Mouse (Mus musculus) neural tube, embryonic 14.5 days (tissue): ENCODE results near the gene Tmprss9. TPM values are rescaled to one million over a fixed set of nuclear protein-coding genes. Genes with fewer than 3 reads are reported as not detected.

Source experiments
- ATAC-seq: fragments of 200-750 bp; cut with Nextera tagmentation; 2 replicates; pipeline ENCODE4 v1.8.0; 2017; ENCODE audit warnings: low read depth, mild to moderate bottlenecking, moderate TSS enrichment, moderate library complexity
- H3K27ac ChIP-seq: fragments of 300-500 bp; sonication (generic); 2 replicates; pipeline ENCODE4 v1.5.1; 2014; ENCODE audit warnings: low read depth, mild to moderate bottlenecking, control low read depth, low read length, moderate library complexity, mixed read lengths
- H3K27me3 ChIP-seq: fragments of 300-500 bp; sonication (generic); 2 replicates; pipeline ENCODE4 v1.6.1; 2014; ENCODE audit warnings: low read length; ENCODE audit not compliant: control insufficient read depth, insufficient read depth
- H3K36me3 ChIP-seq: fragments of 300-500 bp; sonication (generic); 2 replicates; pipeline ENCODE4 v1.6.1; 2014; ENCODE audit warnings: low read length, mixed read lengths; ENCODE audit not compliant: control insufficient read depth, insufficient read depth
- H3K4me1 ChIP-seq: fragments of 300-500 bp; sonication (generic); 2 replicates; pipeline ENCODE4 v1.6.1; 2014; ENCODE audit warnings: low read length; ENCODE audit not compliant: control insufficient read depth, insufficient read depth
- H3K4me2 ChIP-seq: fragments of 300-500 bp; sonication (generic); 2 replicates; pipeline ENCODE4 v1.6.1; 2014; ENCODE audit warnings: mild to moderate bottlenecking, low read depth, low read length, control low read depth
- H3K4me3 ChIP-seq: fragments of 300-500 bp; sonication (generic); 2 replicates; pipeline ENCODE4 v1.5.1; 2014; ENCODE audit warnings: low read depth, low read length, control low read depth, mixed read lengths
- H3K9ac ChIP-seq: fragments of 300-500 bp; sonication (generic); replicated peaks from 2 replicates; pipeline ENCODE4 v1.6.1; 2014; ENCODE audit warnings: low read depth, mild to moderate bottlenecking, control low read depth, low read length, mixed read lengths
- H3K9me3 ChIP-seq: fragments of 300-500 bp; sonication (generic); 2 replicates; pipeline ENCODE4 v1.6.1; 2016; ENCODE audit warnings: low read length; ENCODE audit not compliant: control insufficient read depth
- WGBS: fragments of 180-500 bp; shearing (Covaris S2); extraction: QIAGEN DNeasy Blood & Tissue Kit; methylation state at CpG from one replicate; pipeline ENCODE4 v1.1.7; 2014; 5-methylcytosine and 5-hydroxymethylcytosine counted together
- polyA plus RNA-seq: library from polyadenylated mRNA; unstranded; fragments of >200 nt; fragmentation: Nextera tagmentation; extraction: Ambion mirVana; gene quantifications from 2 replicates; pipeline ENCODE4 v1.2.1, GENCODE M21; 2014

The Tmprss9 gene
- polyA plus RNA-seq: 0.12 and 0.13 TPM in 2 replicates

GRCm38 (mm10) chr10:80871581-80871980, at the start of gene Tmprss9:
Gene Tmprss9, plus strand, starts transcription at chr10:80871848.
- Histone ChIP-seq H3K9ac (no peak within 1 kb of the TSS), H3K4me1 (no peaks in the 10 kb centered on the region), H3K27me3 (no peaks in the 10 kb centered on the region), H3K27ac (no peak within 1 kb of the TSS), H3K4me3 (no peak within 1 kb of the TSS), H3K4me2 (no peak within 1 kb of the TSS), H3K36me3 (peaks cover 11% of the 10 kb centered on the region; the same call in 1 of the 2 replicates), H3K9me3 (no peaks in the 10 kb centered on the region)
- no peak for ATAC-seq
- 30% methylated on average over 9 of the region's 9 CpGs for WGBS

- H3K4me2 ChIP-seq: no peak overlapping the region
- no peaks in the 10 kb centered on the region for H3K36me3 ChIP-seq
- H3K9ac ChIP-seq: no peak overlapping the region
- H3K27ac ChIP-seq: no peak overlapping the region
- H3K4me1 ChIP-seq: no peaks in the 10 kb centered on the region
- no peak overlapping the region for H3K4me3 ChIP-seq
- H3K9me3 ChIP-seq: no peaks in the 10 kb centered on the region
- no peaks in the 10 kb centered on the region for H3K27me3 ChIP-seq
- WGBS: 41% methylated on average over 2 of the region's 2 CpGs
- ATAC-seq: no peak
Observed at GRCm38 (mm10) chr10:80821991-80822390, 49.7 kb upstream of the Tmprss9 start.

DNA sequence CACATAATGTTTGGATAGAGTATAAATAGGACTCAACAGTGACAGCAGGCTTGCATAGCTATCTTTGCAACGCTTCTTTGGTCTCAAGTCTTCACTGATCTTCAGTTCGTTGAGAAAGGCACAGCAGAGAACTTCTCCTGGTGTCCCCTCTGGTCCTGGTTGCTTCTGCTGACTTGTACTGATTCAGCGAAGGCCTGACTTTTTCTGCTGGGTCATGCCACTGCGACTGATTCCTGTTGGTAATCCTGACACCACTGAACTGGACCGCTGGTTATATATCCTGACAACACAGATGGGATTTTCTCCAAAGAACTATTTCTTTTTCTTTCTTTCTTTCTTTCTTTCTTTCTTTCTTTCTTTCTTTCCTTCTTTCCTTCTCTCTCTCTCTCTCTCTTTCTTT, 49.1 kb upstream of the Tmprss9 start:
- no peak overlapping the region for H3K9ac ChIP-seq
- no peak for ATAC-seq
- no peak overlapping the region for H3K4me3 ChIP-seq
- H3K36me3 ChIP-seq: no peaks in the 10 kb centered on the region
- H3K27me3 ChIP-seq: no peaks in the 10 kb centered on the region
- H3K27ac ChIP-seq: no peak overlapping the region
- no peaks in the 10 kb centered on the region for H3K9me3 ChIP-seq
- 86% methylated on average over 5 of the region's 5 CpGs for WGBS
- H3K4me2 ChIP-seq: no peak overlapping the region
- peaks cover 2% of the 10 kb centered on the region for H3K4me1 ChIP-seq

- Histone ChIP-seq H3K4me3 (no peak overlapping the region), H3K4me1 (peaks cover 8% of the 10 kb centered on the region), H3K27me3 (no peaks in the 10 kb centered on the region), H3K4me2 (no peak overlapping the region), H3K36me3 (no peaks in the 10 kb centered on the region), H3K27ac (no peak overlapping the region), H3K9me3 (no peaks in the 10 kb centered on the region), H3K9ac (no peak overlapping the region)
- no peak for ATAC-seq
- WGBS: 84% methylated on average over 1 of the region's 1 CpGs
Observed at GRCm38 (mm10) chr10:80823316-80823715, 48.3 kb upstream of the Tmprss9 start.

- WGBS: 70% methylated on average over 8 of the region's 8 CpGs
- no peak for ATAC-seq
- Histone ChIP-seq H3K27ac (no peak overlapping the region), H3K4me1 (peaks cover 8% of the 10 kb centered on the region), H3K9ac (no peak overlapping the region), H3K4me2 (no peak overlapping the region), H3K36me3 (peaks cover under 1% of the 10 kb centered on the region; the same call in 1 of the 2 replicates), H3K4me3 (no peak overlapping the region), H3K9me3 (no peaks in the 10 kb centered on the region), H3K27me3 (no peaks in the 10 kb centered on the region)
Observed at GRCm38 (mm10) chr10:80823847-80824643, 47.6 kb upstream of the Tmprss9 start.

GRCm38 (mm10) chr10:80824827-80825226, 46.8 kb upstream of the Tmprss9 start:
- ATAC-seq: no peak
- peaks cover 8% of the 10 kb centered on the region for H3K36me3 ChIP-seq
- no peaks in the 10 kb centered on the region for H3K27me3 ChIP-seq
- 84% methylated on average over 2 of the region's 2 CpGs for WGBS
- H3K4me3 ChIP-seq: no peak overlapping the region
- no peak overlapping the region for H3K4me2 ChIP-seq
- no peaks in the 10 kb centered on the region for H3K9me3 ChIP-seq
- H3K27ac ChIP-seq: no peak overlapping the region
- H3K4me1 ChIP-seq: peaks cover 8% of the 10 kb centered on the region
- no peak overlapping the region for H3K9ac ChIP-seq

- Histone ChIP-seq H3K4me1 (peaks cover 8% of the 10 kb centered on the region), H3K27me3 (no peaks in the 10 kb centered on the region), H3K4me2 (peak within 1 kb of the TSS; percentile 99), H3K9me3 (no peaks in the 10 kb centered on the region), H3K4me3 (peak within 1 kb of the TSS; percentile 70), H3K9ac (peak within 1 kb of the TSS; percentile 86), H3K36me3 (peaks cover 13% of the 10 kb centered on the region), H3K27ac (peak within 1 kb of the TSS; percentile 87)
- peak; percentile 96 for ATAC-seq
- under 1% methylated on average over 76 of the region's 82 CpGs for WGBS
Observed at GRCm38 (mm10) chr10:80826151-80827062, 45.2 kb upstream of the Tmprss9 start, which contains the start of gene Oaz1. Gene Oaz1, plus strand, starts transcription at chr10:80826656.

DNA sequence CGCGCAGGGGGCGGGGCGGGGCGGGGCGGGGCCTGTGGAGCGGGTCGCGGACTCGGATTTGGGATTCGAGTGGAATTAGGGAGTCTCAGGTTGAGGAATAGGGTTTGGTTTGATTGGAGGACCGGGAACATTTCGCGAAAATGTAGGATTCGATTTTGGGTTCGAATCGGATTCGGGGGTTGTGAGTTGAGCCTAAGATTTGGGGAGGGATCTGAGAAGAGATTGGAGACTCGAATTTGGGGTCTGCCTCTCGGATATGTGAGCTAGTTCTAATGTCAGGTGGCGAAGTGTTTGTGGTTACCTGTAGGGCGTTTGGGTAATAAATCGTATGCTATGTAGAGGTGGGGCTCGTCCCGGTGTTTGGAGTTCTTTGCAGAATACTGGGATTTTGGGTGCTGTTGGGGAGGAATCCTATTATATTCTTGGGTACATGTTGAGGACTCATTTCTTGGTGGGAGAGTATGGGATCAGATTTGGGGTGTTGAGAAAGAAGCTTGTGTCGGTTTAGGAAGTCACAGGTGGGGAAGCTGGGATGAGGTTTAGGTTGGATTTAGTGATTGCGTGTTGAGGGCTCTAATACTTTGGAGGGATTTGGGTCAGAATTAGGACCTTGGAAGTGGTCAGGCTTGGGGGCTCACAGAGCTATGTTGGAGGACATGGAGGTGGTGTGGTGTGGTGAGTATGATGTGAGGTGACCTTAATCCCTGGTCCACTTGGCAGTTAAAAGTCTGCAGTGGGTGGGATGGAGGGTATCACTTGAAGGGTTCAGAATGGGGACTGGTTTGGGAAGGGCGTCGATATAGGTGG, 44.4 kb upstream of the Tmprss9 start:
- no peaks in the 10 kb centered on the region for H3K27me3 ChIP-seq
- peak overlapping the region; percentile 99 for H3K4me2 ChIP-seq
- peaks cover 8% of the 10 kb centered on the region for H3K4me1 ChIP-seq
- peak overlapping the region; percentile 86 for H3K9ac ChIP-seq
- H3K27ac ChIP-seq: peak overlapping the region; percentile 87
- no peaks in the 10 kb centered on the region for H3K9me3 ChIP-seq
- 9% methylated on average over 29 of the region's 29 CpGs for WGBS
- peaks cover 13% of the 10 kb centered on the region for H3K36me3 ChIP-seq
- ATAC-seq: no peak
- H3K4me3 ChIP-seq: peak overlapping the region; percentile 70
